Mouse (Mus musculus) T-helper 1 cell (primary cell): ENCODE results near the gene Hspa8.

Source experiments
- in situ Hi-C: fragments of 300-600 bp; cut with MboI, MseI; formaldehyde crosslinking; loops from one replicate; pipeline ENCODE4 v1.15.1; 2025; ENCODE audit warnings: high pct_unique_total_duplicates

Gene Hspa8

DNA sequence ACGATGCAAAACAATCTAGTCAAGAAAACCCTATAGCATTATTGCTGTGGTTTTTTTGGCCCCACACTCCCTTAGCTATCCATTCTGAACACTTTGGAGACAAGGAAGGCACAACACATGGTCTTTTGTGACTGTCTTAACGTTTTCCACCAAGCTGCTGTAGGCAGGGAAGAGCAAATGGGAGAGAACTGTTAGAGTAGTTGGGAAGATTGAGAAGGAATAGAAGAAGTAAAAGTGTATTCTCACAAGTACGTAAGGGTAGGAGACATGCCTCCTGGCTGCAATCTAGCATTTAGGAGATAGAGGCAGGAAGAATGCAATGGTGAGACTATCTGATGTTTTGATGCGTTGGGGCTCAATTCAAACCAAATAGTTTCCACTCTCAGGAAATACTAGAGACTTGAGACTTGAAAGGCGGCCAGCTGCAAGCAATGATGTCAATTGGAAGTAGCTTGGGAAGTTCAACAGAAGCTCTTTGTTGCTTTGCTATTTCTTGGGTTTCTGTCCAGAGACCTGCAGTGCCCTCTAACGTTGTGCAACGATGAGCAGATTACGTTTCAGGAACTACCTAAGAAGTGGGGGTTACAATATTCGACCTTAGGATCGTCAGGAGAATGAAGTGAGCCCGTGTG lies 6.6 kb downstream of the Hspa8 start:
- in situ Hi-C loops: loop anchor here (10.0 kb wide), 1 partner anchor 297 kb away; no protein-coding TSS in a partner anchor

DNA sequence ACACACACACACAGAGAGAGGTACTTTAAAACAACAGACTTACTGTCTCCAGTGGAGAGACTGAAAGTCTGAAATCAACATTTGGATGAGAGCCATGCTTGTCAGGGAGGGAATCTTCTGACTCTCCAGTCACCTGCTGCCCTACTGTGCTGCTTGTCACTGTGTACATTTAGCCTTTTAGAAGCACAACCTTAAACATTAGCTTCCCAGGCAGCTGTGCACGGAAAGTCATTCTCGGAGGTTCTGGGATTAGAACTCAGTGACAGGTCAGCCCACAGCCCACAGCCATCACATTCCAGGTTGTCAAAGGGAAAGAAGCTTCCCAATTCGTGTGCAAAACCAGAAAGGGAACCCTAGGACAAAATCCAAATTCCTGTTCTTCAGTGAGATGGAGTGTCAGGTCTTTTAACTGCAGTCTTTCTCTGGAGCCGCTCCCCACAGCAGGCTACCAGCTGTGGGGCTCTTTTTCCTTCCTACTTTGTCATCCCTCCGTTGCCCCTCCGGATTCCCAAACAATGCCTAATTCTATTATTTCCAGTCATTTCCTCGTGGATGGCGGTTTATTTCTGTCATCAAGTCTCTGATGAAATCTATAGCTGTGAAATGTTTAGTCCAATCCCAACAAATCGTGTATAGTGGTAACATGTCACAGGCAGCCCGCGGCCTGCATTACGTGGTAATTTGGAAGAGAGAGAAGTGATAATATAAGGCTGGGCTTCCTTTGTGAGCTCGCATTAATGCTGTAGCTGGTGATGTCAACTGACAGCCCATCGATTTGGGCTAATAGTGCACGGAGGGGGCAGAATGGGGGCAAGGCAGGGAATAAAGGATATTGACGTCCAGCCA lies 7.5 kb downstream of the Hspa8 start:
- in situ Hi-C loops: loop anchor here (10.0 kb wide), 1 partner anchor 297 kb away; no protein-coding TSS in a partner anchor

DNA sequence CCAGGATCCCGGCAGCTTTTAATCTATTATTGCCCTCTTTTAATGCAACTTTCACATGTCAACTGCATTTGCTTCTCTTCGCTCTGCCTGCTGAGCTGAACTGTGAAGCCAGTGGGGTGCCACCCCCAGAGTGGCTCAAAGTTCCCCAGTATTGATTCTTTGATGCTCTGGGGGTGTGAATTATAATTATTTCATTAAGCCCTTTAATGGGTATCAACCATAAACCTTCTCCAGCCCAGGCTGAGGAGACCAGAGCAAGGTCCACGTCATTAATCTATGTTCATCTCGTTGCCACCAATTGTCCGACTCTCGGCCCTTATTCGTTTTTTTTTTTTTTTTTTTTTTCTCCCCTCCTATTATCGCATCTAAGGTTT lies 8.1 kb downstream of the Hspa8 start:
- in situ Hi-C loops: loop anchor here (10.0 kb wide), 1 partner anchor 296 kb away; no protein-coding TSS in a partner anchor

DNA sequence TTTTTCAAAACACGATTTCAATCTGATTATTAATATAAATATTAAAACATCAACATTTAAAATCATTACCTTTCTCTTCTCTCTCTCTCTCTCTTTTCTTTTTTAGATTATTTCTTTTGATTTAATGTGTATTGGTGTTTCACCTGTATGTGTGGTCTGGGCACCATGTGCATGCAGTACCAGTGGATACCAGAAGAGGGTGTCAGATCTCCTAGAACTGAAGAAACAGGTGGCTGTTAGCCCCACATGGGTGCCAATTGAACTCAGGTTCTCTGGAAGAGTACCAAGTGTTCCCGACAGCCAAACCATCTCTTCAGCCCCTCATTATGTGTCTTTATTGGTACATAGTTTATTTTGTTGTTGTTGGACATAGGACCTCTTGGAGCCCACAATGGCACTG lies 11.1 kb downstream of the Hspa8 start:
- in situ Hi-C loops: no loop called here

DNA sequence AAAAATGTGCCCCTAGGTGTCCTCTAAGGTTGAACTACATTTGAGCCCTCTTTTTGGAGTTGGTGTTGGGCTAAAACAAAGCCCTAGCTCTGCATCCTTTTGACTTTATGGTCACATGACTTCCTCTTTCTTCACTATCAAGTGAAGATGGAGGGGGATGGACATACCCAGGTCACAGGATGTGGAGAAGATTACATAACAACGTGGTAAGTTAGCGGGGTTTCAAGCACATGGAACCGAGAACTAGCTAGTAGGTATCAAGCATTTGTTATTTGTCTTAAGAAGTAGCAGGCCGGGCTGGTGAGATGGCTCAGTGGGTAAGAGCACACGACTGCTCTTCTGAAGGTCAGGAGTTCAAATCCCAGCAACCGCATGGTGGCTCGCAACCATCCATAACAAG lies 13.3 kb downstream of the Hspa8 start:
- in situ Hi-C loops: no loop called here

DNA sequence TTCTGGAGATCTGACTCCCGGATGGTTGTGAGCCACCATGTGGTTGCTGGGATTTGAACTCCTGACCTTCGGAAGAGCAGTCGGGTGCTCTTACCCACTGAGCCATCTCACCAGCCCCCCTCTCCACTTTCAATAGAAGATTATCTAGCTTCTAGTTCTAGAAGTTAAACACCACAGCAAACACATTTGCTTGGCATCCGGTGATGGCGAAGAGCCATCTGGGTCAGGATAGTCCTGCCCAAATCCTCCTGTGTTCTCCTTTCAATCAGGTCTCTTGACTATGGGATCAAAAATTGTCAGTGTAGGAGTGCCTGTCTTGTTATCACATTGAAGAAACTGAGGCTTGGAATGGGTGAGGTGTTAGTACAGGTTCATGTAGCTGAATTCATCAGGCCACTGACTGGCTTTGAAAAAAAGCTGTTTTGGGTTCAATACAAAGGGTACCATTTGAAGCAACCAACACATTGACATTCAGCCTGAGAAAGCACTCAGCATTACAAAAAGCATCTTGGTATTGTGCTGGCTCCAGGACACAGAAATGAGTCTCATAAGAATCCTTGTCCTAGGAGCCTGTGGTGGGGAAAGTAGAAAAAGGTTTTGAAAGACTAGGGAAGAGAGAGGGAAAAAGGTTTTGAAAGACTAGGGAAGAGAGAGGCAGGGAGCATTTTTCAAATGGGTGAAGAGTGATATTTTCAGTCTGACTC lies 16.7 kb downstream of the Hspa8 start:
- in situ Hi-C loops: loop anchor here (5.0 kb wide), 1 partner anchor 370 kb away; no protein-coding TSS in a partner anchor

DNA sequence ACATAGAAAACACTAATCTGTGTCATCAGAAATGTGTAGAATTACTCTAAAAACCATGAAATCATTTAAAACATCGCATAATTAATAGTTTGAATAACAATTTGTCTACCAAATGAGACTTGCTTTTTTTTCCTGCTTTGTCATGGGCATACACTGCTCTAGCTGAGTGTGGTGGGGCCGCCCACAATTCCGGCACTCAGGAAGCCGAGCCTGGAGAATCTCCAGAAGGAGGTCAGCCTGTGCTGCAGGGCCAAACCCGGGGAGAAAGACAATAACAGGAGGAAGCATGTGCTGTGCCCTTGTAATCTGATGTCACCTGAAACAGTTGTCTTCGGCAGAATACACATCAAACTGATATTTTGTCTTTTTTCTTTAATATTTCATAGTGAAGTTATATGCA lies 24.8 kb downstream of the Hspa8 start:
- in situ Hi-C loops: no loop called here

DNA sequence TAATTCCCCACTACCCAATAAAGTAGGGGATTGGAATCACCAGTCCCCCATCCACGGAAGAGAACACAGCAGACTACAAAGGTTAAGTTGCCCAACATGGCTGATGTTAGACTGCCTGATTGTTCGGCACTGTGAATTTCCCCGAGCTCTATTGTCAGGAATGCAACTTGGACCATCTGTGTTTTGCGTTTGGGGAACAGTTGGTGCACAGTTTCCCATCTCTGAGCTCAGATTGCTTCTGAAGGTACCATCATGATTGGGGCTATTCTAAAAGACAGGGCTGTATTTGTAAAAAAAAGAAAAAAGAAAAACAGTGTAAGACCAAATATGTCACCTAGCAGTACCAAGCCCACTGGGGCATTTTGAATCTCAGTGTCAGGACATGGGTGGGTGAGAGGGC lies 26.6 kb downstream of the Hspa8 start:
- in situ Hi-C loops: no loop called here

DNA sequence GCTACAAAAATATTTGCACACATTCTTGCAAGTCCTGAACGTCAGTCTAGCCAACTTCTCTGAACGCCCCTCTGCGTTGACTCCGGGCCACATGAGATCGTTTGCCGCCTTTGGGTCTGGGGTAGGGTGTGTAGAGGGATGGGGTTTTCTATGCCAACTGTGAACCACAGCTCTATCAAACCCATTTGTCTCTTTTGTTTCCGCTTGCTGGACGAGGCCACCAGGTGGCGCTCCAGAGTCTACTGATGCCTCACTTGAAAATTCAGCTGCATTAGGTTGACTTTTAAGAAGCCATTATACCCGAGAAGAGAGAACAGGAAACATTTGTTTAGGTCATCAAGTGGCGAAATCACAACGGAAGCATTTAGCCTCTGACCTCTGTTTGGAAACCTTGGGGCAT lies 33.8 kb downstream of the Hspa8 start:
- in situ Hi-C loops: no loop called here

DNA sequence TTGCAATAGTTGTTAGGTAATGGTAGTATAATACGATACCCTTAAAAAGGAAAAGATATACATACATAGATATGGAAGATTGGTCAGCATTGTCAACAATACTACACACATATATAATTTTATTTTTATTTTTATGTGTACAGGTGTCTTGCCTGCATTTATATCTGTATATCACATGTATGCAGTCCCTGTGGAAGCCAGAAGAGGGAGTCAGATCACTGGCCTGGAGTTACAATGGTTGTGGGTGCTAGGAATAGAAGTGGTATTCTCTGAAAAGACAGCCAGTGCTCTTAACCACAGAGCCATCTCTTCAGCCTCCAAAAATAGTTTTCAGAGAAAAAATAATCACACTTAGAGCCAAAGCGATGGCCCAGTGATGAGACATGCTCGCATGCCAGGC lies 35.9 kb downstream of the Hspa8 start:
- in situ Hi-C loops: no loop called here

DNA sequence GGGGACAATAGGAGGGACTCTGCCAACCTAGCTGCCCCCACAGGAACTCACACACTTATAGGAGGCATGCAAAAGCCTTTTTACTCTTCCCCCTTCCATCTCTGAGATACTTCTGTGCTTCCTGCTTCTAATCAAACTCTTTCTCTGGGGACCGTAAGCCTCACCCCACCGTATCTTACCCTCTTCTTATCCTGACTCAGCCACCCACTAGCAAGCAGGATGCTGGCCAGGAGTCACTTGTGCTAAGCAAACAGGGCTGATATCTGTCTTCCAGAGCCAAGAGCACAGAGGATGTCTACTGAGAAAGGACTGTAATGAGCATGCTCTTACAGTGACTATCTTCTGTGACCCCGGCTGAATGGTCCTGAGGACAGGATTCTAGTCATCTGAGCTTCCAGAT lies 38.9 kb downstream of the Hspa8 start:
- in situ Hi-C loops: loop anchor here (10.0 kb wide), 1 partner anchor 115 kb away; no protein-coding TSS in a partner anchor

DNA sequence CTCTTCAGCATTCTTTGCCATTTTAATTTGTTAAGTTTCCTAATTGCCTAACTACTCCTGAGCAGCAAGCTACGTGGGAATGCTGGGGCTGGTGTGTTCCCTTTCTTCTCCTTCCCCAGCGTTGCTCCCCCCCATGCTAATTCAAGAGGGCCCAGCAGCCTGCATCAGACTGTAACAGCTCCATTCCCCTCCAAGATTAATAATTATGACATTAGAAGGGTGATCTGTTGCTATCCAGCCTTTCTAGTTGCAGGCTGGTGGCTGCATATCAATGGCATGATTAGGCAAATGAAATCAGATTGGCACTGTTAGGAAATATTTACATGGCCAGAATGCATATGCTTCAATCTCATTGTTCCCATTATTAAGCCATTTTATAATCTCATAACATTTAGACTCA lies 50.7 kb downstream of the Hspa8 start:
- in situ Hi-C loops: no loop called here

DNA sequence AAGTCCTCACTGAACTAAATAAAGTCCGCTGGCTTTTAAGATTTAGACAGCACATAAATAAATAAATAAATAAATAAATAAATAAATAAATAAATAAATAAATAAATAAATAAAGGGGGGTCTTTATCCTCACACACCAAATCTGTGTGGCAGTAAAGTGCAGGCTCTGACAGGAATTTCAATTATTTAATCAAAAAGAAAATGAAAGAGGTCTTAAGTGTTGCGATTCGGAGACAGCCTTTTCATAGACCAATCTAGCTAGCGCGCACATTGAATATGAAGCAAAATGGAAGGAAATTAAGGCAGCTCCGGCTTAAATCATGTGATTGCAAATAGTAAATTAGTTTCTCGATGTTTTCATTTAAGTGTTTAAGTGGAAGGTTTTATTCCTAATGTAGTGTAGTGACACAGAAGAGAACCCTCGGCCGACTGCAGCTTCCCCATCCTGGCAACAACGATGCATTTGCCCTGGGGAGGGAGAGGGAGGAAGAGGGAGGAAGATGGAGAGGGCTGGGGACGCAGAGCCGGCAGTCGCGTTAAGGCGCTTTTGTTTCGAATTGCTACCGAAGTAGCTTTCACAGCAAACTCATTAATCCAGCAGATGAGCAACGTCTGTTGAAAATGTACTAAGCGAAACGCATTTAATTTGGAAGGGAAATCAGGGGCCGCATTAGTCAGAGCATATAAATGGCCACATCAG lies 57.8 kb downstream of the Hspa8 start:
- in situ Hi-C loops: no loop called here

DNA sequence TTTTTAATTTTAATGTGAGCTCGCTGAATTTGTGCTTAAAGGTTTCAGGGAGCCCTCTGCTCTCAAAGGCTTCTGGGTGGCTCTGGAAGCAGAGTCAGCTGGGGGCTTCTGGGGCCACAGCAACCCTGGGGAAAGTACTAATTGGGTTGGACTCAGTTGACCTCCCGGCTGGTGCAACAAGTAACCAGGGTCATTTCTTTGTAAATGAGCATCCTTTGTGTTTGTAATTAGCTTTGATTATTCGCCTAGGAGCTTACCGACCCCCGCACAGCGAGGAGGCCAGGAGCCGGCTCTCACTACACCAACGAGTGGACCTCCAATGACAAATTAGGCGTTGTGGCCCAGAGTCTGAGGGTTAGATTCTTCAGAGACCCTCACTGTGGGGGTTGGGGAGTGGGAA lies 58.4 kb downstream of the Hspa8 start:
- in situ Hi-C loops: no loop called here
